Mouse (Mus musculus) 416B (cell line): ENCODE results near the gene Zfp809.

ENCODE experiments used
- DNase-seq: peaks from one replicate; pipeline ENCODE4 v3.0.0; 2011; ENCODE audit warnings: low read depth

Zfp809 gene

DNA sequence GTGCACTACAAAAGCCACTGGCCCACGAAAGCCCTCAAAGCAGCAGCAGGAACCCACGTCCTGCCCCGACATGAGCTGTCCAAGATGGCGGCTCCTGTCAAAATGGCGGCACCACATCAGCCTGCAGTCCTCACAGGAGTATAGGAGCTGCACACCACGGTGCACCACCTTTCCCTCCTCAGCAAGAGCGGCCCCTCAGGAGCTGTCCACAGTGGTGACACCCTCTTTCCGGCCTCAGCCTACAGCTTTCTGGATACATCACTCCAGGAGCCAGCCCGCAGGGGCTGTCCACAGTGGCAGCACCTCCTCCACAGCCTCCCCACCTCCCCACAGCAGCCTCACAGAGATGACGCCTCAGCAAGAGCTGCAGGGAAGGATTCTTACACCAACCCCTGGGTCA, 37.1 kb downstream of the Zfp809 start:
- DNase-seq = no peak

DNA sequence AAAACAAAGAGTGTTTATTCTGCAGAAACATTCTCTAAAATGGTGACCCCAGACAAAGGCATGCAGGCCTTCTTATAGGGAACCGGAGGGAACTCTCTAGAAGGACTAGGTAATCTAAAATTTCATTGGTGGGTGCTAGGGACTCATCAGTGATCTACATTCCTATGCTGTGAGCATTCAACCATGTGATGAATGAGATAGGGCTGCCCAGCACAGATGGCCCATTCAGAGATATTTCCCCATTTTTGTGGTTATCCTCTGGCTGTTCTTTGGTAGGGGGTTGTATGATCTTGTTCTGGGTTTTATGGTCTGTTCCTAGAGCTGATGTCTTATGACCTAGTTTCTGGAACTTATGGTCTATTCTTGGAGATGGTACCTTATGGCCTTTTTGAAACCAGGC, 43.4 kb downstream of the Zfp809 start:
- DNase-seq = no peak

DNA sequence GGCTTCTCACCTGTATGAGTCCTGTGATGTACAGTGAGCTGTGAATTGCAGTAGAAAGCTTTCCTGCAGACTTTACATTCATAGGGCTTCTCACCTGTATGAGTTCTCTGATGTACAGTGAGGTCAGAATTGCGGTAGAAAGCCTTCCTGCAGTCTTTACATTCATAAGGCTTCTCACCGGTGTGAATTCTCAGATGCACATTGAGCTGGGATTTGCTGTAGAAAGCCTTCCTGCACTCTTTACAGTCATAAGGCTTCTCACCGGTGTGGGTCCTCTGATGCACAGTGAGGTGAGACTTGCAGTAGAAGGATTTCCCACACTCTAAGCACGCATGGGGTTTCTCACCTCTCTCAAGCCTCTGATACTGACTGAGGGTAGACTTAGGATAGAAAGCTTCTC, 53.2 kb downstream of the Zfp809 start:
- no peak for DNase-seq
